Mouse (Mus musculus): Measurements from ENCODE around the gene Gm49601.

Gene Gm49601

DNA sequence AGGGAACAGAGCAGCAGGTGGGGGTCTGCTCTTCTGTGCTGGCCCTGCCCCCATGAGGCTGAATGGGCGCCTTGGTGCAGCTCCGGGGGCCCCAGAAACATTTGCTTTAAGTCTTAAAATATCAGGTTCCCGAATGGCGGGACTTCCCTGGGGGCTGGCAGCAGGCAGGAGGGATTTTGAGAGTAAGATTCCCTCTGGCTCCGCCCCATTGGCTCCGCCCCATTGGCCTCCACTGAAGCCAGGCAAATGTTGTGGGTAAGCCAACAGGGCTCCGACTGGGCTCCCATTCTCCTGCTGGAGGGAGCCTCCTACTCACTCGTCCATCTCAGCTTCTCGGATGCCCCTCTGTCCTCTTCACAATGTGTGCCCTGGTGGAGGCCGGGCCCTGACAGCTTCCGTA is 18.0 kb downstream of the Gm49601 start:
- DNase-seq (ENCODE audit: low read depth), result peak; percentile 69

- DNase-seq (ENCODE audit: low read depth), result no peak
These were observed 20.5 kb downstream of the Gm49601 start for GRCm38 (mm10) chr16:18605705-18606104.

DNA sequence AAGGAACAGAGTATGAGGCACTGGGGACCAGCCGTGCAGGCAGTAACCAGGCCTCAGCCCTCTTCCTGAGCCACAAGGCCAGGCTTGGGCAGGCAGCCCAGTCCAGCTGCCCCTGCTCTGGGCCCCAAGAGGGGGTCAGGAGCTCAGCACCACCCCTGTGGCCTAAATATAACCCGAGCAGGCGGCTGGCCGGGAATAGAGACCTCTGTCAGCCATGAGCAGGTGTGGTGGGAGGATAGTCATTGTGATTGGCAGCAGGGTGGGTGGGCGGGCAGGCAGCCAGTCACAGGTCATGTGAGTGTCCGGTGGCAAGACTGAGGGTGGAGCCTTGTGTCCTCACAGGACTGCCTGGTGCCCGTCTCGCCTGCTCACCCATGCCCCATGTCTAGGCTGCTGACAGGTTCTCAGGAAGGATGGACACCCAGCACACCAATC is 21.9 kb downstream of the Gm49601 start:
- peak; percentile 63 for DNase-seq (ENCODE audit: low read depth)

DNA sequence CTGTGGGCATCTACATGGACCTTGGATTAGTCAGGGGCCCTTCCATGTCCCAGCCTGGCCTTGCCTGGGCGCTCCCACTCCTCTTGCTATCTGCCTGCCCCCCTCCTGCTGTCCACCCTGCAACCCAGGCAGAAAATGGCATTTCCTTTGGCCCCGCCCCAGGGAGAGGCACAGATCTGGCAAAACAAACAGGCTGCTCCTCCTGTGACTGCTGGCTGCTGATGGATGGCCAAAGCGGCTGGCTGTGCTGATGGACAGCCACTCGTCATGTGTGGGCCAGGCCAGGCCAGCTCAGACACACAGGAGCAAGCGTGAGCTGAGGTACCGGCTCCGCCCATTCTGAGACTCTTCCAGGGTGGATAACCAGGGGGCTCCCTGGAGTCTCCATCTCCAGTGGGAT is 24.8 kb downstream of the Gm49601 start:
- DNase-seq (ENCODE audit: low read depth), result no peak

DNA sequence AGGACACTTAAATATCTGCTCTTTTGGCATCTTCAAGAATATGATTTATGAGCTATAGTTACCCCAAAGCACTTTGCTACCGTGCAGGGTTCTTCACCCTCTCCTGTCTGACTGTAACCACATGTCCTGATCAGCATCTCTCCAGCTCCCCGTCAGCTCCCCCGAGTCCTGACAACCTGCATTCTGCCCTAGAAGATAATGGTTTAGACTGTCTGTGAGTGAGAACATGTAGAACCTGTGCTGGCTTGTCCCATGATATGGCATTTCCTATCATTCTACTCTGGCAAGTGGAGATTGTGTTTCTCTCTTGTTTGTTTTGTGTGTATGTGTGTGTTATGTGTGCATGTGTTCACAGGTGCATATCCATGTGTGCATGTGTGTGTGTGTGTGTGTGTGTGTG is 28.2 kb downstream of the Gm49601 start:
- DNase-seq (ENCODE audit: low read depth), result no peak

DNA sequence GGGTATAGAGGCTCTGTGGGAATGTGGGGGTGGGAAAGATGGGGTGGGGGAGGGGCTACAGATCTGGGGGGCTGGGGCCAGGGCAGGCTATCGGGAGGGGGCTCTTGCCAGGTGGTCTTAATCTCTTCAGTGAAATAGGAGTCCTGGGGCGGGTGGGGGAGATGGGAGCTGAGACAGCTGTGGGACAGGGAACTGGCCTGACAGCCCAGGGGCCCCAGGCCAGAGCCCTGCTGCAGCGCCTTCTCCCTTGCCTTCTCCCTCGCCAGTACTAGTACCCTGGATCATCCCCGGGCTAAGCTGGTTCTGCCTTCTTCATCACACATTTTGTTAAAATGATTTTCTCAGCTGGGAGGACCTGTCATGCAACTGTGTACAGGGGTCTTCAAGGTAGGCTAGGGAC is 30.0 kb downstream of the Gm49601 start:
- DNase-seq (ENCODE audit: low read depth), result no peak

DNA sequence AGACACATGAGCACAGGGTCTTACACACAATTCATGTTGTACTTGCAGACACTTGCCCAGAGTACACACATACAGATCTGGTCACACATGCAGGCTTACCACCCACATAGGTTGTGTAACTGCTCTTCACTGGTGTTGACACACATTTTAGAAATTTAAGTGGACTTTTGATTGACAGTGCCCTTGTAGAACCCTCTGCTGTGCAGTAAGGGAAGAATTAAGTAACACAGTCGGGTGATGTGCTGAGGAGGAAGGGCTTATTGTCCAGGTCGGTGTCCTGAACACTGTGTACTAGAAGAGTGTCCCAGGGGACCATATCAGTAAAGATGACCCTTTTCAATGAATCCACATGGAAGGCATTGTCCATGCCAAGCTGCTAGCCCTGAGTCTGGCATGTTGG is 32.3 kb downstream of the Gm49601 start:
- no peak for DNase-seq (ENCODE audit: low read depth)

- peak; percentile 30 for DNase-seq (ENCODE audit: low read depth)
These were observed 34.9 kb downstream of the Gm49601 start for GRCm38 (mm10) chr16:18591047-18592018.

DNA sequence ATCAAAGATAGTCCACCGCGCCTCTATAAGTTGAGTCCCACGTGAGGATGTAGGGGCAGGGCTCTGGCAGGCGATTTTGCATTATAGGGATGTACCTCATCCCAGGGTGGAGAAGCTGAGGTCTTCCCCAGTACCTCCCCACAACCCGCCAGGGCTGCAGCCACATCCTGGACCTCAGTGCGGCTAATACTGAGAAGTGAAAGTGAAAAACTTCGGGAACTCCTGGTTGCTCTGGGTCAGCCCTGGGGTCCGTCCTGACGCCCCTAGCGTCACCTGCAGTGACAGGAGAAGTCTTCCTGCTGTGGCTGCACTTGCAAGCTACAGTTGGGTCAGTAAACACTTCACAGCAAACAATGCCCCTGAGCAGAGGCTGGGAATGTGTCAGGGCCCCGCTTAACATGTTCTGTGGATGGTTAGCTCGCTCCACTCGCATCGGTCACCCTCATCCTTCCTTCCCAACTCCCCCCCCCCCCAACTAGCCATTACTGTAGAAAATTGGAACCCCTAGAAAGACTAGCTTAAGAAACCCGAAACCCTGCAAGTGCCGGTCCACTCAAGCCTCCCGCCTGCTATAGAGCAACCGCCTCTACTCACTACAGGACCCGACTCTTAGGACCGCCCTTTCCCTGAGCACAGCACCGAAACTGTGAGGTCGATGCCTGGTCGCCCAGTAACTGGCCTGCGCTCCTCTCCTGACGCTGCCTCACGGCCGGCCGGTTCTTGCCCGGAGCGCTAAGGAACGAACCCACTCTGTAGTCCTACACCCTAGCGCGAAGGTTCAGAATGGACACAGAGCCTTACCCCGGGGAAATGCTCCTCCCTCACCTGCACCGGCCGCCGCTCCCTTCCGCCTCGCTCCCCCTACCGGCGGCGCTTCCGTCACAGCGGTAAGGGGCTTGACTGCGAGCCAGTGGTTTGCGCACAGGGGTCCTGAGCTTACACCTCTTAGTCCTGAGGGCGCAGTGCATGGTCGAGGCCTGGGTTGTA is 36.1 kb downstream of the Gm49601 start, which contains the start of gene Tbx1:
Gene Tbx1, minus strand, starts transcription at position 868 of the 987 bp plus-strand sequence.
- DNase-seq (ENCODE audit: low read depth), result peak; percentile 25

- DNase-seq (ENCODE audit: low read depth), result no peak
These were observed 37.1 kb downstream of the Gm49601 start for GRCm38 (mm10) chr16:18589080-18589621.

DNA sequence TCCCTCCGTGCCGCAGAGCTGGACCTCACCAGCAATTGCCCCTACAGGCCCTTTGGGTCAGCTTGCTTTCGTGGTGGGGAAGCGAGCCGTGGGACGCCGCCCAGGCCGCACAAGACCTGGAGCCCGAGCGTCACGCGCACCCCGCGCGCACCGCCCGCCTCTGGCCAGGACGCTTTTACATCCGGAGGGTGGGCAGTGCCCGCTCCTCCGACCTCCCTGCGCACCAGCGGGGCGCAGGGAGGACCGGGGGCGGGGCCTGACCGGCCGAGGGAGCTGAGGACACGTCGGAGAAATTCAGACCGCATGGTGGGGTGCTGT is 37.5 kb downstream of the Gm49601 start:
- DNase-seq (ENCODE audit: low read depth), result no peak

- DNase-seq (ENCODE audit: low read depth), result no peak
These were observed 38.1 kb downstream of the Gm49601 start for GRCm38 (mm10) chr16:18587847-18588737.

- DNase-seq (ENCODE audit: low read depth), result no peak
These were observed 39.2 kb downstream of the Gm49601 start for GRCm38 (mm10) chr16:18586906-18587546.

GRCm38 (mm10) chr16:18586076-18586905 is 39.9 kb downstream of the Gm49601 start:
- DNase-seq (ENCODE audit: low read depth), result no peak

GRCm38 (mm10) chr16:18585676-18586075 is 40.6 kb downstream of the Gm49601 start:
- no peak for DNase-seq (ENCODE audit: low read depth)

DNA sequence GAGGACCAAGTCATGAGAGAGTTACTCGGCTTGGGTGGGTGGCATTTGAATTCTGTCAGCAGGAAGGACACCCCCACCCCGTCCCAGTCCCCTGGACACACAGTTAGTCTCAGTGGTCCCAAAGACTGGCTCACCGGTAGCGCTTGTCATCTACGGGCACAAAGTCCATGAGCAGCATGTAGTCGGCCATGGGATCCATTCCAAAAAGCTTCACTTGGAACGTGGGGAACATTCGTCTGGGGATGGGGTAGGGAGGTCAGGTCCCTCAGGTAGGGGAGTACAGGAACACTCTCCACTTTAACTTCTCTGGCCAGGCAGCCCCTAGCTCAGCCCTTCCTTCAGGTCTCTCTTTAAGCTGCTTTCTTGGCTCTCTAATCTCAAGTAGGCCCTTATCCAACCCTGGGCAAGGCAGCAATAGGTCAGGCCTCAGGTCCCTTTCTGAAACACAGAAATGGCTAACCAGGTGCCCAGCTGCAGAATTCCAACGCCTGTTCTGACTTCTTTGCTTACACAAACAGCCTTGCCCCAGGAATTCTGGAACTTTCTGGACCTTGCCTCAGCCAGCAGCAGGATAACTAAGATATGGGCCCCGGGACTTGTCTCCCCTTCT is 41.2 kb downstream of the Gm49601 start:
- no peak for DNase-seq (ENCODE audit: low read depth)

DNA sequence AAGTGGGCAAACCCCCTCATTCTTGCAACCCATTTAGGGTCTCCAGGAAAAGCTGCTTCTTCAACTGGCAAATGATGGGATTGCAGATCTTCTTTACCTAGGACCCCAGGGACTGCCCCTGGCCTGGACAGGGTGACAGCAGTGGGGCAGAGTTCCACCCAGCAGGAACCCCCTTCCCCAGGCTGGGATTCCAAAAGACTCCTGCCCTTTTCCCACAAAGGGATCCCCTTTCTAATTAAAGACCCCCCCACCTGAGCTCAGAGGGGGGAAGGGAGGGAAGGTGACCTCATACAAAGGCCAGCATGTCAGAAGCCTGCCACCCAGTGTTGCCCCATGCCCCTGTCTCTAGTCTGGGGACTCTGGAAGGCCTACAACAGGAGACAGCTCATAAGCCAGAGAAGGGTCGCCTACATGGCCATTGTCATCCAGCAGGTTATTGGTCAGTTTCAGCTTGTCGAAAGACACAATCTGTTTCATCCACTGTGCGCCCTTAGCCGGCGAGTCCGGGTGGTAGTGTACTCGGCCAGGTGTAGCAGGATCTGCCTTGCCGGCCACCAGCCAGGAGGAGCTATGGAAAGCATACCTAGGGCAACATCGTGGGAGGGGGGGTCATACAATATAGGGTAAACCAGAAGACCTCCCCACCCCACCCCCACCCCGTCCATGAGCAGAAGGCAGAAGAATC is 42.4 kb downstream of the Gm49601 start:
- no peak for DNase-seq (ENCODE audit: low read depth)

DNA sequence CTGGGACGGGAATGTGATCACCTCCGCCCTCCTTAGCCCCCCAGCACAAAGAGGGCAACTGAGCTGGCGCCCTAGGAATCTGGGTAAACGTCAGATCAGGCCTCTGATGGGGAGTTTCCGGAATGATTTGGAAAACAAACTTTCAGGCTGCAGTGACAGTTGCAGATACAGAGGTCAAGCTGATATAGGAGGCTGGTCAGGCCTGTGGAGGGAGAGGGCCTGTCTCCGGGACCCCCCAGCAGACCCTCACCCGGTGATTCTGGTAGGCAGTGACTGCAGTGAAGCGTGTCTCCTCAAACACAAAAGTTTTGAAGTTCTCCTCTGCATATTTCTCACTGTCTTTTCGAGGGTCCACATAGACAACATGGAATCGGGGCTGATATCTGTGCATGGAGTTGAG is 43.1 kb downstream of the Gm49601 start:
- DNase-seq (ENCODE audit: low read depth), result no peak

Measured in NIH3T3 (cell line).